Mouse (Mus musculus) cerebral cortex, adult 2 months (tissue): ENCODE measurements around the gene Ahrr.

Source experiments
- WGBS: fragments of 180-500 bp; shearing (Covaris S2); methylation state at CpG from one replicate; pipeline ENCODE4 v1.1.7; 2018; 5-methylcytosine and 5-hydroxymethylcytosine counted together

Ahrr gene

DNA sequence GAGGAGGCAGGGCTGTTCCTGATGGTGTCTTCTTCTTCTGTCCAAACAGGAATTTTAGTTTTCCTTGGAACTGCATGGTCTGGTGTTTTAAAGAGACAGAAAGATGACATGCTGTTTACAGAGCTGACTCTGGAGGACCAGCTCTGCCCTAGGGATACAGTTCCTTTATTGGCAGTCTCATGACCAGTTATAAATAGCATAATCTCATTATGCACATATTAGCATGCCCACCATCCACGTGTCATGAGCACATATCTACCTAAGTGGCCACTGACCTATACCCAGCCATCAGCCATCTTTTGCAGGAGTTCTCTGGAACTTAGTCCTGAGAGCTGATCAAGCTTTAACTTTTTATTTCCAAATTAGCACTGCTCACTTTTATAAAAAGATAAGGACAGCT lies 71.5 kb downstream of the Ahrr start:
- WGBS = 71% methylated on average over 1 of the region's 1 CpGs

DNA sequence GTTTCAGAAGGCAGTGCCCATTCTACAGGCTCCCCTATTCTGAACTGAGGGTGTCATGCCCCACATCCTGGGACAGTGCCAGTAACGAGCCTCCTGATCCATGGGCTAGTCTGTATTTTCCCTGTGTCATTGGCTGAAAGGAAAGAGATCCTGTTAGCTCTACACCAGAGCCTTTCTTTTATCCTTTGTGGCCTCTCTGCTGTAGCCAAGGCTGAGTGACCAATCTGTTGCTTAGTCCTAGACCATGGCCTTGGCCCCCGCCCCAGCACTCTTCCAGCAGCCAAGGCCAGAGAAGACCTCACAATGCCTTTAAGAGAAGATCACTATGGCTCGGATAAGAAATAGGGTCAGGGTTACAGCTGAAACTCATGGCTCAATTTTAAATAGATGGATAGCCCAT lies 73.7 kb downstream of the Ahrr start:
- WGBS = 62% methylated on average over 3 of the region's 3 CpGs

DNA sequence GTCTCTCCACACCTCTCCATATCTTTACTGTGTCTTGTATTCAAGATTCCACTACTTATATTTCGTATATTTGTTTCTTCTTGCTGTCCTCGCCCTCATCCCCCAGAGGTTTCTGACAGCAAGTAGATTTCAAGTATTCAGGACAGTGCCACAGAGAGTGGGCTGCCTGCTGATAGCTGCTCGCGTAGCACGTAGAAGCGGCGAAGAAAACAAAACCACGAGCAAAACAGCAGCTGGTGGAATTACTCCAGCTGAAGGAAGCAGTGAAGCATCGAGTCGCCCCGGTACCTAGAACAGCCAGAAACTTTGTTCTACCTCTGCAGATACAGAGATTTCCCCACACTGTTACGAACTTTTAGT lies 83.2 kb downstream of the Ahrr start:
- 9% methylated on average over 12 of the region's 12 CpGs for WGBS

DNA sequence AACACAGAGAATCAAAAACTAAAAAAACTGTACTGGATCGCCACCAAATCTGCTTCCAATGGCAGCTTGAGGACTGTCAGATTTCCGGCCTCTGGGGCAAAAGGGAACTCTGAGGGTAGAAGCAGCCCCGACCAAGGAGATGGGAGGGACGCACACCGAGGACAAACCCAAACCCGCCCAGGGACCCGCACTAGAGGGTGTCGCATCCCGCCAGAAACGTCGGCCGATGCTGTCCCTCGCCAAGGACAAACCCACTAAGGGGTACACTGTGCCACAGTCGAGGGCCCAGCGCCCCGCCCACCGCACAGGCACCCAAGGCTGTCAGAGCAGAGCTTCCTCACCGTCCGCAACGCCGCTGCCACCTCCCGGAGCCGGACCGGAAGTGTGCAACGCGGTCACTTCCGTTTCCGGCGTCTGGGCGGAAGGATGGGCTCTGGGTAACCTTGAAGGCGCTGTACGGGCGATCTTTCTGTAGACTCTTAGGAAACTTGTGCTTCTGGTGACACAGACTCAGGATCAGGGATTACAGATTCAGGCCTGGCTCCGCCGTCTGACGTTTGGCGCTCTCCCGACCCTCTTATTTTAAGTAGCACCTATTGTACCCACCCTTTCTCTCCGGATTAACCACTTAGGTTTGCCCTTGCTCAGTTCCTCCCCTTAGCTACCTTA lies 83.7 kb downstream of the Ahrr start, which contains the start of gene Exoc3:
Exoc3 (minus strand) TSS at position 416 of the 669 bp plus-strand sequence.
- WGBS = under 1% methylated on average over 39 of the region's 39 CpGs

DNA sequence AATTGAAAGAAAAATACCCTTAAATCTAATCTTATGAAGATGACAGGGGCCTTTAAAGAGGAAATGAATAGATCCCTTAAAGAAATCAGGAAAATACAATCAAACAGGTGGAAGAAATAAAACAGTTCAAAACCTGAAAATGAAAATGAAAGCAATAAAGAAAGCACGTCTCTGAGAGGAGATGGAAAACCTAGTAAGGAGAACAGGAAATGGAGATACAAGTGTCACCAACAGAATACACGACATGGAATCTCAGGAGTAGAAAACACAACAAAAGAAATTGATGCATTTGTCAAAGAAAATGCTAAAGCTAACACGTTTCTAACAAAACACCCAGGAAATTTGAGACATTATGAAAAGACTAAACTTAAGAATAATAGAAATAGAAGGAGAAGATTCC lies 95.7 kb downstream of the Ahrr start:
- WGBS = 72% methylated on average over 3 of the region's 3 CpGs

DNA sequence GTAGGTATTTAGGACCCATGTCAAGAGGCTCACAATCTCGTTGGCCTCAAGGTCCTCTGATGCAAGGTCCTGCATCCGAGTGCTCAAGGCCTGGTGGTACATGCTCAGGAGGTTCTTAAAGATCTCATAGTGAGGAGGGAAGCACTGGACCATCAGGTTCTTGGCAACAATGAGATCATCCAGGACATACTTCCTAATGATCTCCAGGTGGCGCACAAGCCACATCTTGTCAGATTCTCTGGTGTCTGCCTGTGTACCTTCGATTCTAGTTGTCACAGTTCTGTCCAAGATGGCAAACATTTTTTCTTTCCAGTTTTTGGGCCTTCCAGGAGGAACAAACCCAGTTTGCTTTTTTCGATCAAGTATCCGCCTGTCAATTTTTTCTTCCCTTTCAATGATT lies 99.5 kb downstream of the Ahrr start:
- 79% methylated on average over 6 of the region's 6 CpGs for WGBS

DNA sequence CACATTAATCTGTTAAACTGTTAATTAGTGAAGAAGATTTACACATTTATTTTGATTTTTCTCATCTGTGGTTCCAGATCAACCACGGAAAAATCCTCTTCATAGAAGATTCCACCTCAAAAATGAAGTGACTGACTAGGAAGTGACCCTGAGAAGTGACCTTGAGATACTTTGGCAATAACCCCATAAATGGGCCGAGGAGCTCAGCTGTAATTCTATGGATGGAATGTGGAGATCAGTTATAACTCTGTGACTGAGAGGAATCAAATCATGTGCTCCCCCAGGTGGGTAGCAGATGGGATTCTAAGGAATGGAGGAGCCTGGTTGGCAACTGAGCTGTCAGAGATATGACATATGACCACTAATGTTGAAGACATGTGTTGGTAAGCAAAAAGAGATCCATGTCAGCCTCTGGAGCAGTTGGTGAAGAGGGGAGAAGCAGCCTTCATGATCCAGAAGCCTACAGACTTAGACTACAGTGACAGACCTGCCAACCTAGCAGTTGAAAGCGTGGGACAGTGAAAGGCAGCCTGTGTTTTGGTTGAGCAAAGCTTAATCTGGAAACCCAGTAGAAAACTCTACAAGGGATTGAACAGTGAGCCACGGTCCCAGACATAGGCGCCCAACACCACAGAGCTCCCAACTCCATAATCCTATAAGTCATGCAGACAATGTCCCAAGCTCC lies 109.0 kb downstream of the Ahrr start:
- WGBS = 64% methylated on average over 5 of the region's 5 CpGs

DNA sequence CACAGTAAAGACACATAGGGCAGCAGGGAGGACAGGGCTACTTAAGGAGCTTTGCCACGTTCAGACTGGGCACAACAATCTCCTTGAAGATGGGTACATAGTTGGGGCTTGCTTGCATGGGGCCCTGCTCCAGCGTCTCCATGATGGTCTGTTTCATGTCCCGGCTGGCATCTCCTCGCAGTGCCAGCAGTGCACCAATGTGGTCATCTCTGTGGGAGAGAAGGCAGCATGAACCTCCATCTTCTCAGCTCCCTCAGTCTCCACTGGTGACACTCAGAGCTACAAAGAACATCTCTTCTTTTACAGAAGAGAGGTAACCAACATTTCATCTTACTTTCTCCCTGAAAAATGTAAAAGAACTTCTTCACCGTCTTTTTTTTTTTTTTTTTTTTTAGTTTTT lies 120.1 kb downstream of the Ahrr start:
- WGBS = 96% methylated on average over 5 of the region's 5 CpGs

DNA sequence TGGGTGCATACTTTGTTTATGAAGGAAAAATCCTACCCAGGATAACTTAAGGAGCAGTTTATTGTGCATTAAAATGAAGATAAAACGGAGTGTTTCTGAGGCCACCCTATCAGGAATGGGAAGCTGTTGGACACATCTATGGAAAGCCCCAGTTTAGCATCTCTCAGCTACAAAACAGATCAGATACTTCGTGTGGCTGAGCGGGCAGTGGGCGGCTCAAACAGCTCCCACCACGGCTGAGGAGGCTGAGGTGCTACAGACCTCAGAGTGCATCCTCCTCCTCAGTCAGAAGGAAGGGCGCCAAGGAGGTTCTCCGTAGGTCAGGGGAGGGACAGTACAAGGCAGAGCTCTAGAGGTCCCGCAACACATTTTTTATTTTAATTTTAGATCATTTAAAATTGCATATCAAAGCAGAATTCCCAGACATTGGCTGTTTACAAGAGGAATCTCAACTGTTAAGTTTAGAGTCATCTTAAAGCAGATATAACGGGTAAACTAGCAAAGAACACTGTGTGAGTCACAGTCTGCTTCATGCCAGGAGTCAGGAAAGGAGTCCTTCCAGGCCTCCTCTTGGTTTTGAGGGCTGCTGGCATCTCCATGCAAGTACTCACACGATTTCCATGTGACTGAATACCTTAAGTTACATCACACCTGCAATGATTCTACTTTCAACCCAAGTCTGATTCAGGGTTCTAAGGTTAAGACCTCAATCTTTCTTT lies 122.5 kb downstream of the Ahrr start:
- 54% methylated on average over 10 of the region's 10 CpGs for WGBS

DNA sequence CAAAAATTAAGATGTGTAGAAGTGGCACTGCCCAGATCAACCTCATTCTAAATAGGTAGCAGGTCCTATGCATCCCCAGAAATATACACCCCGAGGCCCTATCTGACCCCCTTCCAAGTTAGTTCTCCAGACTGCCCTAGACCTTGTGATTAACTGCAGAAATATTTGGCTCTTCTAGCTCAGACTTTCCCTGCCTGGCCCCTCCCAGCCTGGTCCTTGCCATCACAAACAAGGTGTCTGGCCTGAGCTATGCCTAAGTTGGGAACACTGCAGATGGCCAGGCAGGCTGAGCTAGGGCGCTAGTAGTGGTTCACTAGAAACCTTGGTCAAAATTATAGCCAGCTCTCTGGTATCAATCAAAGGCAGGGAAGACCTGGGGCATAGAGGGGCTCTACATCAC lies 124.6 kb downstream of the Ahrr start:
- WGBS = 86% methylated on average over 2 of the region's 2 CpGs

DNA sequence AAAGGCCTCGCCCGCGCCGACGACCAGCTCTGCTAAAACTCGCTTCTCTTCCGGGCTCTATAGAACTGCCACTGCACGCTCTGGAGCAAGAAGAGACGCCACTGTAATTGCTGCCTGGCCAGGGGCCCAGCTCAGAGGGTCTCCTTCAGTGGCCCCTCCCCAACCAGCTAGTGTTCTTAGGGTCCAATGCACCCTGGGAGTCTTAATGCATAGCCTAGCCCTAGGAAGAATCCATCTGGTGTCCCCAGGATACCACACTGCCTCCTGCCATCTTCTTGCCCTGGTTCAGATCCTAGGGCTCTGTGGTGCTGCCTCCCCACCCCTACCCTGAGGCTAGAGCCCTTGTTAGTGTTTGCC lies 125.1 kb downstream of the Ahrr start:
- 4% methylated on average over 9 of the region's 9 CpGs for WGBS

DNA sequence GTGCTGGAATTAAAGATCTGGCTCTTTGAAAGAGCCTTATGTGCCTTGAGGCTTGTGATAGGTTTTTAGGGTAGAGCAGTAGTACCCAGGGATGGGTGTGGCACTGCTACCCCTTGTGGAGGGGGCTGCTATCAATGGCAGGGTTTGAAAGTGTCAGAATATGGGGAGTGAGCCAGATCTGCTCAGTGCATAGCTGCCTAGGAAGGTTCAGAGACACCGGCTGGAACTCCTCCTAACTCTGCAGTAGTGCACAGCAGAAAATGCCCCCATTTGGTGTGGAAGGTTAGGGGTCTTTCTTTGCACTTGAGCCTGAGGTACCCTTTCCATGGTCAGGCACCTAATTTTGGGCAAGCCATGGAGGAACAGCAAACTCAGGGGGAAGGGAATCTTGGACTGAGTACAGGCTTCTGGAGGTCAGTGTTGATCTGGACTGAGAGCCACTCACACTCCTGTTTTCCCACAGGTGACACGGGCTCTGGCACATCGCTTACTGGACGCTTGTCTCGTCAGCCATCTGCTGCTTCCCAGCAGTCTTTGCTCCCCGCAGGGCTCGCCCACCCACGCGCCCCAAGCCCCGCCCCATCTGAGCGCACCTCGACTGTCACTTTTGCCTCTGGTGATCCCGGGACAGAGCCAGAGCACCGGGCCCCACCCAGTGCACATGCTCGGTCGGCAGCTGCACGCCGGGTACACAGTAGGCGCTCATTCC lies 125.6 kb downstream of the Ahrr start:
- WGBS = 9% methylated on average over 19 of the region's 19 CpGs
